Mouse (Mus musculus) 3134 (cell line): Measurements from ENCODE around the gene Gm3336.

Experiments used
- DNase-seq: peaks from one replicate; pipeline ENCODE4 v3.0.0-alpha.2; 2011; ENCODE audit warnings: low spot score; ENCODE audit not compliant: insufficient read length; ENCODE audit errors: extremely low read depth

The Gm3336 gene

DNA sequence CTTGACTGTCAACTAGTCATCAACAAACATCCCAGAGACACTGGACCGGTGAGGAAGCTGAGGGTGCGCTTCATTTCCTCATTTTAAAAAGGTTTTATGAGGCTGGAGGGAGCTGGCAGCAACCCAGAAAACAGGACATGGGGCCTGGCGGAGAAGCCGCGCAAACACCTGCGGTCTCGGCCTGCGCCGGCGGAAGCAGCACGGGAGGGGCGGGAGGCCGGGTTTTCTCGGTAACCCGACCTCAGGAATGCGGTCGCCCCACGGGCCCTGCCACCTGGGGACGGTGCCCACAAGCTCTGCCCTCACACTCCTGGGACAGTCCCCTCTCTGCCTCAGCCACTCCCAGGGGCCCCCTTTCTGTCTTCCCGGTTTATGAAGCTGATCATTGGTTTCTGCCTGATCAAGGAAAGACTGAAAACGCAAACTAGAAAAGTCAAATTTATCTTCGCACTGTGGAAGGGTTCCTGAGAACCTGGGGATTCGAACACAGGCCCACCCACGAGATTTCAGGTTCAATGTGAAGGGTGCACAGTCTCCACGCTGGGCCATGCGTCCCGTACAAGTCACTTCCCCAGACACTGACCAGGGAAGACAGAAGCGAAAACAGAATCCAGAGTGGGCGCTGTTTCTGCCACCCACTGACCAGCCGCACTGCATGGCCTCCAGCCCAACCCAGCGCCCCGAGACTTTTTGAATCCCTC is 22.9 kb upstream of the Gm3336 start:
- no peak for DNase-seq

GRCm38 (mm10) chr8:70696019-70696885 is 22.1 kb upstream of the Gm3336 start:
- DNase-seq = no peak

GRCm38 (mm10) chr8:70696946-70697345 is 21.4 kb upstream of the Gm3336 start:
- no peak for DNase-seq

GRCm38 (mm10) chr8:70697366-70698250 is 20.7 kb upstream of the Gm3336 start:
- no peak for DNase-seq

- peak; percentile 96 for DNase-seq
Observed at GRCm38 (mm10) chr8:70698310-70699109, 19.8 kb upstream of the Gm3336 start, which contains the start of gene Jund. Jund (plus strand) TSS chr8:70698949.

- DNase-seq = no peak
Observed at GRCm38 (mm10) chr8:70699116-70699833, 19.1 kb upstream of the Gm3336 start.

DNA sequence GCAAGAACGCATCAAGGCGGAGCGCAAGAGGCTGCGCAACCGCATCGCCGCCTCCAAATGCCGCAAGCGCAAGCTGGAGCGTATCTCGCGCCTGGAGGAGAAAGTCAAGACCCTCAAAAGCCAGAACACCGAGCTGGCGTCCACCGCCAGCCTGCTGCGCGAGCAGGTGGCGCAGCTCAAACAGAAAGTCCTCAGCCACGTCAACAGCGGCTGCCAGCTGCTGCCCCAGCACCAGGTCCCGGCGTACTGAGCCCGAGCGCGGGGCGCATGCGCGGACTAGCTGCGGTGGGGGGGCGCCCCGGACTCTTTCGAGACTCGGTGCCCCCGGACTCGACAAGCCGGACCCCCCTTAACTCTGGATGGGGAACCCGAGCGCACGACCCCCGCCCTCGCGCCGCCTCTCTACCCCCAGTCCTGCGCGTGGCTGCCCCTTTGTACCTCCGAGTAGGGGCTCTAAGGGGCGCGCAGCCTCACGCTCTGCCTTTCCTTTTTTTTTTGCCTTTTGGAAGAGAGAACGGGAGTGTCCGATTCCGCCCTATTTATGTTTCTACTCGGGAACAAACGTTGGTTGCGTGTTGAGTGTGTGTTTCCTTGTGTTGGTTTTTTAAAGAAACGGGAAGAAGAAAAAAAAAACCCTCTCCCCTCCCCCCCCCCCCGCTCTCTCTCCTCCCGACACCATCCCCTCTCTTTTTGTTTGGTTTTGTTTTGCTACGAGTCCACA is 18.3 kb upstream of the Gm3336 start:
- peak; percentile 81 for DNase-seq

- DNase-seq = peak; percentile 92
Observed at GRCm38 (mm10) chr8:70700555-70700922, 17.8 kb upstream of the Gm3336 start.

GRCm38 (mm10) chr8:70701048-70701981 is 17.0 kb upstream of the Gm3336 start:
- DNase-seq = no peak

DNA sequence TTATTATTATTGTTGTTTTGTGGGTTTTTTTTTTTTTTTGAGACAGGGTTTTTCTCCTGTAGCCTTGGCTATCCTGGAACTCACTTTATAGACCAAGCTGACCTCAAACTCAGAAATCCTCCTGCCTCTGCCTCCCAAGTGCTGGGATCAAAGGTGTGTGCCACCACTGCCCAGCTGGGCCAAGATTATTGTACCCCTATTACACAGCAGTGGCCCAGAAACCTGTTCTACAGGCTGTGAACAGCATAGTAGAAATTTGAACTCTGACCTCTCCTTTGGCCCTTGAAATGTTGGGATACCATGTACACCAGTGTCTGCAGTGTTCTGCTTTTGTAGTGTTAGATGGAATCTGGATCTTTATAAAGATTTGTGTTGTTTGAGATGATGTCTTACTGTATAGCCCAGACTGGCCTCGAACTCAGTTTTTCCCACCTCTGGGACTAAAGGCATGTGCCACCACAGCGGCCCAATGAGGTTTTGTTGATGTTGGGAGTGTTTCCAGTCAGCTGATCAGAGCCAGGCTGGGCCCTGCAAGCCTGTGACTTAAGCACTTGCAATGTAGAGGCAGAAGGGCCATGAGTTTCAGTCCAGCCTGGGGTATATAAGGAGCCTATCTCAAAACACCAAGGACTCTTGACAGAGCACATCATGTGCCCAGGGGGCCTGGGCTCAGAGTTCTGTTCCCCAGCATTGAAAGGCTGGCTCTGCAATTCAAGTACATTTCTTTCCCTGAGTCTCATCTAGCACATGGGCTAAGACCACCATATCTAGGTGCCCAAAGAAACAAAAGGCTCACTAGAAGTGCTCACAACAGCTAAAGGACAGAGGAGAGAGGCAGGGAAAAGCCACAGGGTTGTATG is 16.1 kb upstream of the Gm3336 start:
- no peak for DNase-seq

DNA sequence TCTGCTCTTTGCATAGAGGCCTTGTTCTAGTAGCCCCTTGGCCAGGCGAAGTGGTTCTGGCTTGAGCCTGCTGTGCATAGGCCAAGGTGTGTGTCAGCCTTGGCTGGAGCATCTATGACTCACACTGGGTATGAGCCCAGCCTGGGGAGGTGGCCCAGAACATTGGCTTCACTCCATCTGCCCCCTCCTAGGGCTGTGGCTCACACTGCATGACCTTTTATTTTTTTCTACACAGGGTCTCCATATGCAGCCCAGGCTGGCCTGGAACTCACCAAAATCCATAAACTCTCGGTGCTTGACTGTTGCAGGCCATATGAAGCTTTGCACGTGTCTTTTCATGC is 15.5 kb upstream of the Gm3336 start:
- DNase-seq = peak; percentile 76

GRCm38 (mm10) chr8:70703287-70703686 is 15.1 kb upstream of the Gm3336 start, which contains the start of gene Iqcn:
Iqcn (plus strand) TSS chr8:70703457.
- no peak for DNase-seq

- no peak for DNase-seq
Observed at GRCm38 (mm10) chr8:70708281-70708680, 10.1 kb upstream of the Gm3336 start.

DNA sequence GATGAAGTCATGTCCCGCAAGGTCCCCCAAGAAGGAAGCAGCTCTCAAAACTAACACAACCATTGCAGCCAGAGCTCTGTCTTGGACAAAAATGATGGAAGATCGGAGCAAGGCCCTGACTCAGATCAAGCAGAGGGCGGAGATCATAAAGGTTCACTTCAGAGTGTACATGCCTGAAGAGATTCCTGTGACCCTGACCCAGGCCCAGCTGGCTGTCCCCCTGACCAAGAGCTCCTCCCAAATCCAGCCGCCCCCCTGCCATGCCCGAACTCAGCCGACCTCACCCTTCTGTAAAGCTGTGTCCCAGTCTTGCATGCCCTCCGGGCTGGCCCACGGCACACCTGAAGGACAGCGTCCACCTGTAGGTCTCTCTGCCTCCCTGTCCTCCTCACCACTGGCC is 8.5 kb upstream of the Gm3336 start:
- no peak for DNase-seq

DNA sequence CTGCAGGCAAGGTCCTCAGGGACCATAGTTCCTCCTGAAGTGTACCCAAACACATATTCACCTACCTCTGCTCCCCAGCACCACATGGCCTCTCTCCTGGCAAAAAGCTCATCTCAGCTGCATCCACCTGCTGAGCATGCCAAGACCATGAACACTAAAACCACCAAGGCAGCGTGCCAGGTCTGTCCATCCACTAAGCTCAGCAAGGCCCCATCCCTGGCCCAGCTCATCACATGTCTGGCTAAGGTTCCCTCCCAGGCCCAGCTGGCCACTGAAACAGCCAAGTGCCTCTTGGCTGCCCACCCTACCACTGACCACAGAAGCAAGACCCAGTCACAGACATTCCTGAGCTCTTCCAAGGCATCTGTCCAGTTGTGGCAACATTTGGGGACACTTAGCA is 8.0 kb upstream of the Gm3336 start:
- DNase-seq = peak; percentile 89

GRCm38 (mm10) chr8:70711041-70711440 is 7.3 kb upstream of the Gm3336 start:
- DNase-seq = no peak

DNA sequence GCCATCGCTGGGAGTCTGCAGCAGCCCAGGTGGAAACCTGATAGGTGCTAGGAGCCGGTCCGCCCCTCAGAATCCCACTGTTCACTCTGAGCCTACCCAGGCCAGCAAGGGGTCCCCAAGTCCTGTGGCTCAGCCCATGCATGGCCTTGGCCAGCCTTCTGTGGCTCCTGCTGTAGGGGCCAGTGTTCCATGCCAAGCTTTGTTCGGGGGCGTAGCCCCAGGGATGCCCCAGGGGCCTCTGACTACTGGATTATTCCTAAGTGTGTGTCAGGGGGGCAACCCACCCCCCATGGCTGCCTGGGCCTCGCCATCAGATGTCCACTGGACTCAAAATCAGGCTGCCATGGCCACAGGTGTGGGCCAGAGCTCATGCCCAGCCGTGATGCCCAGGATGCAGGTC is 4.4 kb upstream of the Gm3336 start:
- no peak for DNase-seq
